Mouse (Mus musculus): Measurements from ENCODE around the gene Taf1d. TPM values are rescaled to one million over a fixed set of nuclear protein-coding genes. Genes with fewer than 3 reads are reported as not detected.

Gene Taf1d
- total and polyA plus RNA-seq, 3 experiments: 181 to 1,079 (median 249) TPM

DNA sequence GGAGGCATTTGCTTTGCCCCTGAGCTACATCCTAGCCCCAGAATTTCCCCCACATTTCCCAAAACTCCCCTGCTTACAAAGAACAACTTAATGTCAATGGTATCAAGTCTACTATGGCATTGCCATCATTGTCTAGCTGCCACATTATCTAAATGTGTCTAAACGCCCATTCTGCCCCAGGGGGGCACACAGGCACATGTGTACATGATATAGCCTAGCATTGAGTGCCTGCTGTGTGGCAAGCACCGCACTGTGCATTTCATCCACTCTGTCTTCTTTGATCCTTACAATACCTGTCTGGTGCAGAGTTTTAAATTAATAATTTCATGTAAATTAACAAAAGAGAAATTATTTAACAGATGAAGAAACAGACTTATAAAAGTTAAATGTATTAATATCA is 60.2 kb downstream of the Taf1d start:
- dilution Hi-C loops (cut with MboI; ENCODE audit: extremely low pct_ligation_motif_present, extremely low pct_unique_long_range_greater_than_20kb, low sequenced_read_pairs) (no loop called here), in situ Hi-C loops (cut with MboI; ENCODE audit: low pct_ligation_motif_present, low pct_unique_long_range_greater_than_20kb, low sequenced_read_pairs) (loop anchor here (10.0 kb wide), 1 partner anchor 319 kb away; no protein-coding TSS in a partner anchor)
- H3K9ac ChIP-seq (ENCODE audit: insufficient read depth, low read depth): no peak overlapping the region

More for the DNA sequence above, 60.2 kb downstream of the Taf1d start:
- Histone ChIP-seq H3K79me2 (replicated peaks; ENCODE audit: control insufficient read depth, extremely low read depth, insufficient read depth, poor library complexity, severe bottlenecking) (no peaks in the 10 kb centered on the region), H3K27ac (ENCODE audit: insufficient read depth, low read depth) (no peak overlapping the region), H3K4me1 (ENCODE audit: control insufficient read depth in 1 of 2, insufficient read depth in 2 of 2) (no peaks in the 10 kb centered on the region; a peak in 1 of 4 replicates), H3K9me3 (replicated peaks; ENCODE audit: low read length) (no peaks in the 10 kb centered on the region), H3K36me3 (replicated peaks in 1 of 2; ENCODE audit: control insufficient read depth in 1 of 2, insufficient read depth in 1 of 2, low read length in 1 of 2) (no peaks in the 10 kb centered on the region), H3K4me2 (ENCODE audit: insufficient read depth, low read depth, poor library complexity, severe bottlenecking) (no peak overlapping the region), H3K27me3 (replicated peaks) (no peaks in the 10 kb centered on the region), H3K4me3 (replicated peaks in 1 of 3; ENCODE audit: low read depth in 2 of 3, low read length in 2 of 3, poor library complexity in 1 of 3) (no peak overlapping the region)
- TF ChIP-seq IRF4 (IDR thresholded peaks at IDR 0.05; ENCODE audit: low read depth, low read length): no peak
- TF ChIP-seq JUND (conservative IDR thresholded peaks at IDR 0.05; ENCODE audit: low read depth, low read length): no peak
- TF ChIP-seq MAZ (IDR thresholded peaks at IDR 0.05; ENCODE audit: low read depth, low read length): no peak
- TF ChIP-seq SMC3 (IDR thresholded peaks at IDR 0.05; ENCODE audit: low read depth, low read length): no peak
- no peak for TF ChIP-seq ZKSCAN1 (IDR thresholded peaks at IDR 0.05; ENCODE audit: borderline replicate concordance, low read depth, low read length)
- TF ChIP-seq E2F4 (IDR thresholded peaks at IDR 0.05; ENCODE audit: insufficient replicate concordance, low read depth, low read length): no peak
- TF ChIP-seq ZNF384 (IDR thresholded peaks at IDR 0.05; ENCODE audit: low read depth, low read length): no peak
- no peak for TF ChIP-seq MAFK (IDR thresholded peaks at IDR 0.05; ENCODE audit: insufficient replicate concordance, low read length)
- no peak for TF ChIP-seq UBTF (IDR thresholded peaks at IDR 0.05; ENCODE audit: low read depth, low read length)
- TF ChIP-seq POLR2AphosphoS2 (IDR thresholded peaks at IDR 0.05; ENCODE audit: low read depth, low read length): no peak
- no peak for TF ChIP-seq NRF1 (IDR thresholded peaks at IDR 0.05; ENCODE audit: low read depth, low read length)
- TF ChIP-seq MEF2A (IDR thresholded peaks at IDR 0.05; ENCODE audit: borderline replicate concordance, low read depth, low read length): no peak
- TF ChIP-seq CHD2 (IDR thresholded peaks at IDR 0.05; ENCODE audit: low read length): no peak
- no peak for TF ChIP-seq ZMIZ1 (IDR thresholded peaks at IDR 0.05; ENCODE audit: low read depth, low read length)
- TF ChIP-seq BHLHE40 (IDR thresholded peaks at IDR 0.05; ENCODE audit: low read depth, low read length): no peak
- no peak for DNase-seq (ENCODE audit: extremely low read depth)

Other genes starting within 250 kb of the Taf1d start
- gene Hephl1, start 194.1 kb upstream of the Taf1d start, total RNA-seq (2012; rRNA removed): not detected in 2 replicates
- gene Hephl1, start 194.1 kb upstream of the Taf1d start, total RNA-seq (2014; rRNA removed): not detected in 2 replicates
- gene Hephl1, start 194.1 kb upstream of the Taf1d start, polyA plus RNA-seq (2012; ENCODE audit: insufficient read length, low read depth): not detected in 2 replicates
- gene Vstm5, start 67.2 kb upstream of the Taf1d start, total RNA-seq (2012; rRNA removed): not detected in 2 replicates
- not detected in 2 replicates for gene Vstm5, start 67.2 kb upstream of the Taf1d start, total RNA-seq (2014; rRNA removed)
- gene Vstm5, start 67.2 kb upstream of the Taf1d start, polyA plus RNA-seq (2012; ENCODE audit: insufficient read length, low read depth): not detected in 2 replicates
- gene Med17, start 26.3 kb upstream of the Taf1d start, total RNA-seq (2012; rRNA removed): 35.5 and 39.7 TPM in 2 replicates
- 59.8 and 70.7 TPM in 2 replicates for gene Med17, start 26.3 kb upstream of the Taf1d start, total RNA-seq (2014; rRNA removed)
- gene Med17, start 26.3 kb upstream of the Taf1d start, polyA plus RNA-seq (2012; ENCODE audit: insufficient read length, low read depth): 57.0 and 58.6 TPM in 2 replicates
- gene 4931406C07Rik, start 234 bp downstream of the Taf1d start, total RNA-seq (2012; rRNA removed): 5.0 and 5.3 TPM in 2 replicates
- 10.9 and 12.0 TPM in 2 replicates for gene 4931406C07Rik, start 234 bp downstream of the Taf1d start, total RNA-seq (2014; rRNA removed)
- gene 4931406C07Rik, start 234 bp downstream of the Taf1d start, polyA plus RNA-seq (2012; ENCODE audit: insufficient read length, low read depth): 20.2 and 22.4 TPM in 2 replicates
- gene Cep295, start 51.6 kb downstream of the Taf1d start, total RNA-seq (2012; rRNA removed): 20.4 and 23.8 TPM in 2 replicates
- 27.1 and 27.2 TPM in 2 replicates for gene Cep295, start 51.6 kb downstream of the Taf1d start, total RNA-seq (2014; rRNA removed)
- 29.9 and 31.4 TPM in 2 replicates for gene Cep295, start 51.6 kb downstream of the Taf1d start, polyA plus RNA-seq (2012; ENCODE audit: insufficient read length, low read depth)
- 46.2 and 49.6 TPM in 2 replicates for gene Smco4, start 187.2 kb downstream of the Taf1d start, total RNA-seq (2012; rRNA removed)
- gene Smco4, start 187.2 kb downstream of the Taf1d start, total RNA-seq (2014; rRNA removed): 24.8 and 26.9 TPM in 2 replicates
- gene Smco4, start 187.2 kb downstream of the Taf1d start, polyA plus RNA-seq (2012; ENCODE audit: insufficient read length, low read depth): 64.4 and 65.6 TPM in 2 replicates

Measured in CH12.LX (cell line).